Mouse (Mus musculus): ENCODE data around the gene Rassf9. TPM values are rescaled to one million over a fixed set of nuclear protein-coding genes. Genes with fewer than 3 reads are reported as not detected.

Rassf9 gene
- 1.8 and 2.1 TPM in 2 replicates for polyA plus RNA-seq (2016; fragmentation: Nextera tagmentation; extraction: Ambion mirVana)

GRCm38 (mm10) chr10:102511807-102512461 lies at the start of gene Rassf9:
TSS of gene Rassf9 (plus strand) at chr10:102512222.
- H3K4me3 ChIP-seq, result peak within 1 kb of the TSS; percentile 21; the same call in 1 of the 2 replicates
- 5% methylated on average over 5 of the region's 5 CpGs for WGBS
- H3K27me3 ChIP-seq, result no peaks in the 10 kb centered on the region
- peak within 1 kb of the TSS; percentile 86 for H3K27ac ChIP-seq
- no peak within 1 kb of the TSS for H3K9ac ChIP-seq
- H3K9me3 ChIP-seq, result no peaks in the 10 kb centered on the region
- ATAC-seq (ENCODE audit: insufficient number of reproducible peaks, insufficient read depth, low FRiP score, low TSS enrichment), result peak; percentile 85
- H3K36me3 ChIP-seq, result no peaks in the 10 kb centered on the region
- H3K4me2 ChIP-seq (replicated peaks), result peak within 1 kb of the TSS; percentile 26
- peaks cover 13% of the 10 kb centered on the region for H3K4me1 ChIP-seq

DNA sequence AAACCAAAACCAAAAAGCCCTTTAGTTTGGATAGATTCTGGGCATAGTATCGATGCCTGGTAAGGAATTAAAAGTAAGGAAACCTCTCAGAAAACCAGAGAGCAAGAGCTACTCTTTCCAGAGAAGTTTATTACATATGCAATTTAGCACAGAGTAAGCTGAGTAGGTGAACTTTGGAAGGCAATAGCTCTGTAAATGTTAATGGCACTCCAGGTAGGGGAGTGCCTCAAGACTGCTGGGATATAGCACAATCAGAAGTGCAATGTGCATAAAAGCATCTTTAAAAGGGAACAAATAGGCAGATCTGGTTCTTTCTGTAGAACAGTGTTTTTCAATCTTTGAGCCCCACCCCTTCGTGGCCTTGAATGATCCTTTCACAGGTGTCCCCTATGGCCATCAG lies 42.6 kb upstream of the Rassf9 start:
- Histone ChIP-seq H3K27ac (no peak overlapping the region), H3K4me2 (replicated peaks) (no peak overlapping the region), H3K4me3 (no peak overlapping the region), H3K4me1 (no peaks in the 10 kb centered on the region), H3K36me3 (no peaks in the 10 kb centered on the region), H3K9me3 (no peaks in the 10 kb centered on the region), H3K9ac (no peak overlapping the region), H3K27me3 (no peaks in the 10 kb centered on the region)
- ATAC-seq (ENCODE audit: insufficient number of reproducible peaks, insufficient read depth, low FRiP score, low TSS enrichment), result no peak
- WGBS, result 79% methylated on average over 2 of the region's 2 CpGs

GRCm38 (mm10) chr10:102490386-102490785 lies 21.6 kb upstream of the Rassf9 start, which contains the start of gene Nts:
TSS of gene Nts (minus strand) at chr10:102490486.
- H3K9me3 ChIP-seq, result no peaks in the 10 kb centered on the region
- 28% methylated on average over 3 of the region's 3 CpGs for WGBS
- no peak within 1 kb of the TSS for H3K9ac ChIP-seq
- no peak within 1 kb of the TSS for H3K4me3 ChIP-seq
- H3K36me3 ChIP-seq, result no peaks in the 10 kb centered on the region
- no peak for ATAC-seq (ENCODE audit: insufficient number of reproducible peaks, insufficient read depth, low FRiP score, low TSS enrichment)
- H3K4me1 ChIP-seq, result no peaks in the 10 kb centered on the region
- H3K4me2 ChIP-seq (replicated peaks), result no peak within 1 kb of the TSS
- H3K27ac ChIP-seq, result no peak within 1 kb of the TSS
- H3K27me3 ChIP-seq, result no peaks in the 10 kb centered on the region

- no peak overlapping the region for H3K4me2 ChIP-seq (replicated peaks)
- no peak overlapping the region for H3K4me3 ChIP-seq
- no peaks in the 10 kb centered on the region for H3K27me3 ChIP-seq
- H3K9me3 ChIP-seq, result no peaks in the 10 kb centered on the region
- H3K9ac ChIP-seq, result no peak overlapping the region
- H3K4me1 ChIP-seq, result no peaks in the 10 kb centered on the region
- H3K27ac ChIP-seq, result no peak overlapping the region
- ATAC-seq (ENCODE audit: insufficient number of reproducible peaks, insufficient read depth, low FRiP score, low TSS enrichment), result no peak
- WGBS, result 11% methylated on average over 3 of the region's 3 CpGs
- no peaks in the 10 kb centered on the region for H3K36me3 ChIP-seq
Observed at GRCm38 (mm10) chr10:102491792-102492191, 20.2 kb upstream of the Rassf9 start.

DNA sequence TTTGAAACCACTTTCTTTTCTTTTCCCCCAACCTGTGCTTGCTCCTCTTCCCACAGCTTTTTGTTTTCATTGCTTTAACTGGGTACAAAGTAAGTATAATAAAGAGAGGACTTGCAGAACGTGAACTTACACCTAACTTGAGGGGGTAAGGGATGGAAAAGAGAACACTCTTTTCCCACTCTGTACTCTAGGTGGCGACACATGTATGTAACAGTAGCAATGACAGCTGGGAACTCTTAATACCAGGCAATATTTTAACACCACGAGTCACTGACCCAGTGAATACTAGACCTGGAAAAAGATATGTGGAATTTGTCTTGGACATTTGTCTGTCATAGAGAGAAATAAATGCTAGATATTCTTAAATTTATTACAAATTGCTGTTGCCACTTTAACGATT lies 13.3 kb upstream of the Rassf9 start:
- no peak overlapping the region for H3K9ac ChIP-seq
- H3K9me3 ChIP-seq, result no peaks in the 10 kb centered on the region
- H3K4me1 ChIP-seq, result no peaks in the 10 kb centered on the region
- WGBS, result 27% methylated on average over 4 of the region's 4 CpGs
- no peaks in the 10 kb centered on the region for H3K36me3 ChIP-seq
- ATAC-seq (ENCODE audit: insufficient number of reproducible peaks, insufficient read depth, low FRiP score, low TSS enrichment), result no peak
- no peak overlapping the region for H3K4me3 ChIP-seq
- H3K27me3 ChIP-seq, result no peaks in the 10 kb centered on the region
- H3K27ac ChIP-seq, result no peak overlapping the region
- H3K4me2 ChIP-seq (replicated peaks), result no peak overlapping the region

DNA sequence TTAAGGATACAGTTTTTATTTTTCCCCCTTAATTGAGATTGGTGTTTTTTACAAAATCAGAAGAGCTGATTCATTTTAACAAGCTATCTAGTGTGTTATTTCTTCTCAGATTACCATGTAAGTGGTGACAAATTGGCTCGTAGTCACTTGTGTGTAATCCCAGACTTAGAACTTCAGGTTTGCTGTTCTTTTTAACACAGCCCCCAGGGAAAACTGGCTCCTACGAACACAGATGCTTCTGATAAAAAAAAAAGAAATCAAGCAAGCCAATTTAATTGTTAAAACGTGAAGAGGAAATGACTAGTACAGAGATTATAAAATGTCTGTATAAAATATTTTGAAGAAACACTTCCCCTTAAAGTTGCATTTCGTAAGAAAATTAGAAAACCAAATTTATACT lies 4.6 kb upstream of the Rassf9 start:
- Histone ChIP-seq H3K27me3 (no peaks in the 10 kb centered on the region), H3K9ac (no peak overlapping the region), H3K36me3 (no peaks in the 10 kb centered on the region), H3K4me3 (no peak overlapping the region), H3K4me2 (replicated peaks) (no peak overlapping the region), H3K27ac (no peak overlapping the region), H3K4me1 (peaks cover 15% of the 10 kb centered on the region), H3K9me3 (no peaks in the 10 kb centered on the region)
- WGBS, result 18% methylated on average over 4 of the region's 4 CpGs
- ATAC-seq (ENCODE audit: insufficient number of reproducible peaks, insufficient read depth, low FRiP score, low TSS enrichment), result no peak

GRCm38 (mm10) chr10:102511461-102511806 lies 588 bp upstream of the Rassf9 start:
- 28% methylated on average over 3 of the region's 3 CpGs for WGBS
- H3K4me3 ChIP-seq, result no peak overlapping the region
- peak; percentile 31 for ATAC-seq (ENCODE audit: insufficient number of reproducible peaks, insufficient read depth, low FRiP score, low TSS enrichment)
- H3K27ac ChIP-seq, result peak overlapping the region; percentile 57; the same call in 1 of the 2 replicates
- no peaks in the 10 kb centered on the region for H3K36me3 ChIP-seq
- H3K9ac ChIP-seq, result no peak overlapping the region
- peaks cover 15% of the 10 kb centered on the region for H3K4me1 ChIP-seq
- no peaks in the 10 kb centered on the region for H3K27me3 ChIP-seq
- H3K4me2 ChIP-seq (replicated peaks), result peak overlapping the region; percentile 26
- H3K9me3 ChIP-seq, result no peaks in the 10 kb centered on the region

DNA sequence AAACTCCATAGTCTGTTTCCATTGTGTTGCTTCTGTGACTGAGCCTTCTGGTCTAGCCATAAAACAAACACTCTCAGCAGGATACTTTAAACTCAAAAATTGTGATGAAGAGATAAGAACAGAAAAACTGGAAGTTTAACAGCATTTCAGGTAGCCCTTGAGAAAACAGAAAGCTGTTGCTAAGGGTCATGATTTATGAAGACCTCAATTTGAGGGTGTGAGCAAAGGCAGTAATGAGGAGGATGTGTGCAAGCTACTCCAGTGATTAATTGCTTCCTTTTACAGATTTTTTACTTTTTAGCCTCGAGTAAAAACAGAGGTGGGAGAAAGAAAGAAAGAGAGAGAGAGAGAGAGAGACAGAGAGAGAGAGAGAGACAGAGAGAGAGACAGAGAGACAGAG lies 2.1 kb downstream of the Rassf9 start:
- H3K27me3 ChIP-seq, result no peaks in the 10 kb centered on the region
- H3K4me1 ChIP-seq, result peaks cover 9% of the 10 kb centered on the region
- H3K9me3 ChIP-seq, result no peaks in the 10 kb centered on the region
- no peak overlapping the region for H3K9ac ChIP-seq
- no peak for ATAC-seq (ENCODE audit: insufficient number of reproducible peaks, insufficient read depth, low FRiP score, low TSS enrichment)
- no peaks in the 10 kb centered on the region for H3K36me3 ChIP-seq
- H3K27ac ChIP-seq, result no peak overlapping the region
- H3K4me3 ChIP-seq, result no peak overlapping the region
- H3K4me2 ChIP-seq (replicated peaks), result no peak overlapping the region
- 25% methylated on average over 1 of the region's 1 CpGs for WGBS

- Histone ChIP-seq H3K9me3 (no peaks in the 10 kb centered on the region), H3K27ac (no peak overlapping the region), H3K4me2 (replicated peaks) (no peak overlapping the region), H3K27me3 (no peaks in the 10 kb centered on the region), H3K36me3 (no peaks in the 10 kb centered on the region), H3K4me1 (no peaks in the 10 kb centered on the region), H3K9ac (no peak overlapping the region), H3K4me3 (no peak overlapping the region)
- ATAC-seq (ENCODE audit: insufficient number of reproducible peaks, insufficient read depth, low FRiP score, low TSS enrichment), result no peak
- 59% methylated on average over 3 of the region's 3 CpGs for WGBS
Observed at GRCm38 (mm10) chr10:102527901-102528300, 15.9 kb downstream of the Rassf9 start.

- Histone ChIP-seq H3K36me3 (no peaks in the 10 kb centered on the region), H3K27me3 (no peaks in the 10 kb centered on the region), H3K4me2 (replicated peaks) (no peak overlapping the region), H3K4me3 (no peak overlapping the region), H3K4me1 (no peaks in the 10 kb centered on the region), H3K27ac (no peak overlapping the region), H3K9ac (no peak overlapping the region), H3K9me3 (no peaks in the 10 kb centered on the region)
- no peak for ATAC-seq (ENCODE audit: insufficient number of reproducible peaks, insufficient read depth, low FRiP score, low TSS enrichment)
- 66% methylated on average over 4 of the region's 4 CpGs for WGBS
Observed at GRCm38 (mm10) chr10:102553941-102554340, 41.9 kb downstream of the Rassf9 start.

GRCm38 (mm10) chr10:102562488-102562887 lies 50.5 kb downstream of the Rassf9 start:
- Histone ChIP-seq H3K4me1 (no peaks in the 10 kb centered on the region), H3K9ac (no peak overlapping the region), H3K4me3 (no peak overlapping the region), H3K9me3 (no peaks in the 10 kb centered on the region), H3K4me2 (replicated peaks) (no peak overlapping the region), H3K27me3 (no peaks in the 10 kb centered on the region), H3K27ac (no peak overlapping the region), H3K36me3 (no peaks in the 10 kb centered on the region)
- ATAC-seq (ENCODE audit: insufficient number of reproducible peaks, insufficient read depth, low FRiP score, low TSS enrichment), result no peak
- WGBS, result 58% methylated on average over 1 of the region's 1 CpGs

GRCm38 (mm10) chr10:102577970-102578369 lies 65.9 kb downstream of the Rassf9 start:
- H3K36me3 ChIP-seq, result no peaks in the 10 kb centered on the region
- H3K9me3 ChIP-seq, result no peaks in the 10 kb centered on the region
- H3K4me2 ChIP-seq (replicated peaks), result no peak overlapping the region
- no peak for ATAC-seq (ENCODE audit: insufficient number of reproducible peaks, insufficient read depth, low FRiP score, low TSS enrichment)
- H3K27me3 ChIP-seq, result no peaks in the 10 kb centered on the region
- no peak overlapping the region for H3K27ac ChIP-seq
- H3K9ac ChIP-seq, result no peak overlapping the region
- 92% methylated on average over 3 of the region's 3 CpGs for WGBS
- no peak overlapping the region for H3K4me3 ChIP-seq
- no peaks in the 10 kb centered on the region for H3K4me1 ChIP-seq
